Mouse (Mus musculus): ENCODE measurements at regions not wholly inside any gene's neighbourhood (a gene's known extent, or its start where the extent isn't known, plus 50 kb on each side); places are given as distances from the start of the nearest gene placed in this dataset.
A peak's percentile ranks its signal among the peaks of the same experiment; 100 is the strongest.

DNA sequence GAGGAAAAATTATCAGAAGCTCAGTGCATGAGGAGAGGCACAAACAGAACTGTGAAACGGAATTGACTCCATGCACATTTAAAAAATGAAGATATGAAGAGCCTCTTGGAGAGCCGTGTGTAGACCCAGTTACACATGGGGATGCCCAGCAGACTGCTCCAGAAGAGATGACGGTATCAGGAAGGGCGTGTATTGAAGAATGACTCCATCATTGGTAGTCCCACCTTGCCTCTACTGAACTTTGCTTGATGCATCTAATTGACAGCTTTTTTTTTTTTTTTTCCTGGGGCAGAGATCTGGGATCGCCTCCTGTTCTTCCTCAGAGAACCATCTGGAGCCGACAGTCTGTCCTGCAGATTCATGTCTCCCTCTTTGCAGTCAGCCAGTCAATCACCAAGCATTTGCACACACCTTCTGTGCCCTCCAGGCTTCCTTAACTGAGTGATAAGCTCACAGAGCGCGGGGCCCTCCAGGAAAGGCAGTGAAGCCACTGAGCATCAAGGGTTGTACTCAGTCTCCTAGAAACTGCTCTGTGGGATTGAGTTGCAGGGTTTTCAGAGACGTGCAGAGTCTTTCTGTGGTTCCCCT is 57.6 kb upstream of the D1Pas1 start:
- no peak overlapping the region for H3K9ac ChIP-seq (ENCODE audit: low read length)
- no peak overlapping the region for H3K4me2 ChIP-seq
- H3K27me3 ChIP-seq (ENCODE audit: control insufficient read depth, insufficient read depth, low read length) = no peaks in the 10 kb centered on the region
- no peak overlapping the region for H3K27ac ChIP-seq (ENCODE audit: low read depth, low read length)
- WGBS = 85% methylated on average over 9 of the region's 9 CpGs
- ATAC-seq (ENCODE audit: low FRiP score) (no peak), DNase-seq (ENCODE audit: low spot score, missing footprints) (no peak)
- no peak overlapping the region for H3K4me3 ChIP-seq (ENCODE audit: low read depth, low read length)
- no peaks in the 10 kb centered on the region for H3K4me1 ChIP-seq (ENCODE audit: control insufficient read depth, insufficient read depth, low read length)
- H3K9me3 ChIP-seq (ENCODE audit: control insufficient read depth, low read length) = no peaks in the 10 kb centered on the region
- no peaks in the 10 kb centered on the region for H3K36me3 ChIP-seq (ENCODE audit: control insufficient read depth, insufficient read depth, low read length)

DNA sequence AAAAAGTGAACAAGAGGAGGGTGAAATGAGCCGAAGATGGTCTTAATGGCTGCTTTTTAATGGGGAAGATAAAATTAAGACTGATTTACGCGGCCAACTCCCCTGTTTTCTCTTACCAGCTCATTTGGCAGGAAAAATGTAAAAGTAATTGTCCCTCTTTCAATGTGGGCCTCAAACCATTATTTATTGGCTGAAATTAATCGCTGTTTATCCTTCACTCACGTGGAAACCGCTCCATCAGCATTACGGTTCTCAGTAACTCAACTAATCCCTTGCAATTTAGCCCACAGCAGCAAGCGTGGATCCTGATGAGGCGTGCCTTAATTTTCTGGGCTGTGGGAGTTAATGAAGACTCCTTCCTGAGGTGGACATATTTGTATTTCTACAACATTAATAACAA is 58.1 kb upstream of the D1Pas1 start:
- H3K27ac ChIP-seq (ENCODE audit: low read depth, low read length) = no peak overlapping the region
- H3K4me3 ChIP-seq (ENCODE audit: low read depth, low read length) = no peak overlapping the region
- ATAC-seq (ENCODE audit: low FRiP score) (no peak), DNase-seq (ENCODE audit: low spot score, missing footprints) (no peak)
- 83% methylated on average over 9 of the region's 9 CpGs for WGBS
- no peaks in the 10 kb centered on the region for H3K4me1 ChIP-seq (ENCODE audit: control insufficient read depth, insufficient read depth, low read length)
- H3K27me3 ChIP-seq (ENCODE audit: control insufficient read depth, insufficient read depth, low read length) = no peaks in the 10 kb centered on the region
- no peaks in the 10 kb centered on the region for H3K9me3 ChIP-seq (ENCODE audit: control insufficient read depth, low read length)
- no peak overlapping the region for H3K4me2 ChIP-seq
- H3K9ac ChIP-seq (ENCODE audit: low read length) = no peak overlapping the region
- no peaks in the 10 kb centered on the region for H3K36me3 ChIP-seq (ENCODE audit: control insufficient read depth, insufficient read depth, low read length)

DNA sequence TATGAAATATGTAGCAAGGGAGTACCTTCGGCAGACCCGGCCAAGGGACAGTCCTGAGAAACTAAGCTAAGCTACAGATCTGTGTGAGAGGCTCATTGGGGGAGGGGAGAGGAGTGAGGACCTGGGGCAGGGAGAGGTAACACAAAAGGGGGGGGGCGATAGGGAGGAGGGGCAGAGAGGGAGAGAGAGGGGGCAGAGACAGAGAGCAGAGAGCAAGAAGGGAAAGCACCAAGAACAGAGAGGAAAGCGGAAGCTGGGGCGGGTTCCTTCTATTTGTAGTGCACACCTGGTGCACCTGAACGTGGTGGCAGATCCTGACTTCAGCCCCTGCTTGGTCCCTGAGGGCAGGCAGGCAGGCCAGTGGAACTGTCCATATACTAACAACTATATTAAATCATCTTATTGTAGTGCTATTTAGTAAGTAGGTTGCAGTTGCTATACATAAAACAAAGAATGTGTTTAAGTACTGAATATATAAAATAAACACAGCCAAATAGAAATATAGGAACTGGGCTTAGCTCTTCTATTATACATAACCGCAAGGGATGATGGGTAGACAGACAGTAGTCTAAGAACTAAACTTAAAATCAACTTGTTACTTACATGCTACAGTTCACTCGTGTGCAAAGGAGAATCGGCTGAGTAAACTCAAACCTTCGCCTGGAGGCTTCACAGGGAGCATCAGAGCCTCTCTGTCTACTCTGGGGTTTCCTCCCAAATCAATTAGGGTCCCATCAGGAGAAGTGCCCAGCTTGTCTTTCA is 59.6 kb upstream of the D1Pas1 start:
- Histone ChIP-seq H3K27me3 (ENCODE audit: control insufficient read depth, insufficient read depth, low read length) (no peaks in the 10 kb centered on the region), H3K36me3 (ENCODE audit: control insufficient read depth, insufficient read depth, low read length) (no peaks in the 10 kb centered on the region), H3K9ac (ENCODE audit: low read length) (no peak overlapping the region), H3K4me2 (no peak overlapping the region), H3K4me1 (ENCODE audit: control insufficient read depth, insufficient read depth, low read length) (no peaks in the 10 kb centered on the region), H3K4me3 (ENCODE audit: low read depth, low read length) (no peak overlapping the region), H3K27ac (ENCODE audit: low read depth, low read length) (no peak overlapping the region), H3K9me3 (ENCODE audit: control insufficient read depth, low read length) (no peaks in the 10 kb centered on the region)
- WGBS = 82% methylated on average over 9 of the region's 10 CpGs
- no peak for DNase-seq (ENCODE audit: low spot score, missing footprints)
- no peak for ATAC-seq (ENCODE audit: low FRiP score)

DNA sequence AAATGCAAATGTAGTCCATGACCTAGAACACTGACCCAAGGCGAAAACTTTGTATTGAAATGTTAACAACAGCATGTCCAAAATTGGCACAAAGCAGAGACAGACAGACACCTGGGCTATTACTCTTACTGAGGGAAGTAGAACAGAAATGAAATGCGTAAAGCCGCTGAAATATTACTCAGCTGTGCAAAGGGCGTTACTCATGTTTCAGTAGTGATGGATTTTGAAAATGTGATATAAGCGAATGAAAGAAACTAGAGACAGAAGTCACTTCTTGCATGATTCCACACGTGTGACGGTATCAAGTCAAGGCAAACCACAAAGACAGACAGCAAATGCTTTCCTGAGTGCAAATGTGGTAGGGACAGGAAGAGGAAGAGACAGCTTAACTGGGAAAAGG is 61.3 kb upstream of the D1Pas1 start:
- H3K27me3 ChIP-seq (ENCODE audit: control insufficient read depth, insufficient read depth, low read length) = no peaks in the 10 kb centered on the region
- no peak overlapping the region for H3K9ac ChIP-seq (ENCODE audit: low read length)
- DNase-seq (ENCODE audit: low spot score, missing footprints) (no peak), ATAC-seq (ENCODE audit: low FRiP score) (no peak)
- H3K4me2 ChIP-seq = no peak overlapping the region
- H3K9me3 ChIP-seq (ENCODE audit: control insufficient read depth, low read length) = no peaks in the 10 kb centered on the region
- H3K36me3 ChIP-seq (ENCODE audit: control insufficient read depth, insufficient read depth, low read length) = no peaks in the 10 kb centered on the region
- H3K27ac ChIP-seq (ENCODE audit: low read depth, low read length) = no peak overlapping the region
- WGBS = 94% methylated on average over 7 of the region's 7 CpGs
- H3K4me1 ChIP-seq (ENCODE audit: control insufficient read depth, insufficient read depth, low read length) = no peaks in the 10 kb centered on the region
- no peak overlapping the region for H3K4me3 ChIP-seq (ENCODE audit: low read depth, low read length)

DNA sequence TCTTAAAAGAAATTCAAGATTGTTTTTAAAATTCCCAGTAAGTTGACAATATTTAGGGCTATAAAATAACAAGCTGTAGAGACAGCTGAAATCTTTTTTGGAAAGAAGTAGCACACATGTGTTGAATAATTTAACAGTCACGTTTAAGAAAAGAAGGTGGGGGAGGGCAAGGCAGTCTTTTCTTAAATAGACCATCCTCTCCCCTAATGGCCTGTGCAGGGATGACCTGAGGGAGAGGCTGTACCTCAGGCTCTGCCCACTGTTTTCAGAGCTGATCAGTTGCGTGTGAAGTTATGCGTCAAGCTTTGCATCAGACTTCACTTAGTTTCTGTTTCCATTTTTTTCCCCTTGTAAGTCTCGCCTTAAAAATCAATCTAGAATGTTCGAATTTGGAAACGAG is 65.7 kb upstream of the D1Pas1 start:
- H3K27ac ChIP-seq (ENCODE audit: low read depth, low read length) = no peak overlapping the region
- no peaks in the 10 kb centered on the region for H3K27me3 ChIP-seq (ENCODE audit: control insufficient read depth, insufficient read depth, low read length)
- ATAC-seq (ENCODE audit: low FRiP score) (no peak), DNase-seq (ENCODE audit: low spot score, missing footprints) (no peak)
- H3K4me2 ChIP-seq = no peak overlapping the region
- H3K4me1 ChIP-seq (ENCODE audit: control insufficient read depth, insufficient read depth, low read length) = no peaks in the 10 kb centered on the region
- H3K9me3 ChIP-seq (ENCODE audit: control insufficient read depth, low read length) = no peaks in the 10 kb centered on the region
- no peak overlapping the region for H3K9ac ChIP-seq (ENCODE audit: low read length)
- no peaks in the 10 kb centered on the region for H3K36me3 ChIP-seq (ENCODE audit: control insufficient read depth, insufficient read depth, low read length)
- no peak overlapping the region for H3K4me3 ChIP-seq (ENCODE audit: low read depth, low read length)
- WGBS = 87% methylated on average over 6 of the region's 6 CpGs

DNA sequence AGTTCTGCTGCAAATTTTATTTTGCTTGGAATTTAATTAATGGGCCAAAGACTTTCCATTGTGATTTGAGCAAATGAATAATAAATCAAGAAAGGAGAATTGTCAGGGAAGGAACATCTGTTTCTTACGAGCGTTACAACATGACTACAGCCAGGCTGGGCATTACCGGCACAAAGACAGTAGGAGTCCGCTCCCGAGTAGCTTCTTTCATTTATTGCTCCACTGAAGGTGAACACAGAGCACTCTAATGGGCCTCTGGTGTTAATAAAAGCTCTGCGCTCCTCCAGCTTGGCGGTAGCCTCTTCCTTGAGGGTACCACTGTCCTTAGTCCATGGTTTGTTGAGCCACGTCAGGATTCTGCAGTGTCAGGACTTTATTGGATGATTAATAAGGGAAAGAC is 69.0 kb upstream of the D1Pas1 start:
- no peaks in the 10 kb centered on the region for H3K4me1 ChIP-seq (ENCODE audit: control insufficient read depth, insufficient read depth, low read length)
- H3K9ac ChIP-seq (ENCODE audit: low read length) = no peak overlapping the region
- no peaks in the 10 kb centered on the region for H3K36me3 ChIP-seq (ENCODE audit: control insufficient read depth, insufficient read depth, low read length)
- WGBS = 65% methylated on average over 8 of the region's 8 CpGs
- H3K4me2 ChIP-seq = no peak overlapping the region
- no peak for ATAC-seq (ENCODE audit: low FRiP score)
- H3K27ac ChIP-seq (ENCODE audit: low read depth, low read length) = no peak overlapping the region
- DNase-seq (ENCODE audit: low spot score, missing footprints) = no peak
- H3K9me3 ChIP-seq (ENCODE audit: control insufficient read depth, low read length) = no peaks in the 10 kb centered on the region
- H3K4me3 ChIP-seq (ENCODE audit: low read depth, low read length) = no peak overlapping the region
- no peaks in the 10 kb centered on the region for H3K27me3 ChIP-seq (ENCODE audit: control insufficient read depth, insufficient read depth, low read length)

DNA sequence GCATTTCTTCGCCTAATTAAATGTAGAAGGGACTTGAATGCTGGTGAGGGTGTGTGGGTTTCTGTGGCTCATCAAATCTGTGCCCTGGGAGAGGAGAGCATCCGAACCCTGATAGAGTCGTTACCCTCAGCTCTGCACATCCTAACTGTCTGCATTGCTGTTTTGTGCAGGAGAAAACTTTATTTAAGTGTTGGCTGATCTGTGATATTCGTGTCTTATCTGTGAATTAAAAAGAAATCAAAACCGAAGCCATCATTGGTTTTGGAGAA is 77.7 kb upstream of the D1Pas1 start:
- H3K9me3 ChIP-seq (ENCODE audit: control insufficient read depth, low read length) = no peaks in the 10 kb centered on the region; the same call in 1 of the 2 replicates
- no peak overlapping the region for H3K27ac ChIP-seq (ENCODE audit: low read depth, low read length)
- DNase-seq (ENCODE audit: low spot score, missing footprints) = no peak
- H3K27me3 ChIP-seq (ENCODE audit: control insufficient read depth, insufficient read depth, low read length) = no peaks in the 10 kb centered on the region
- H3K4me3 ChIP-seq (ENCODE audit: low read depth, low read length) = no peak overlapping the region
- 79% methylated on average over 5 of the region's 5 CpGs for WGBS
- no peak overlapping the region for H3K9ac ChIP-seq (ENCODE audit: low read length)
- no peaks in the 10 kb centered on the region for H3K36me3 ChIP-seq (ENCODE audit: control insufficient read depth, insufficient read depth, low read length)
- ATAC-seq (ENCODE audit: low FRiP score) = no peak
- H3K4me2 ChIP-seq = no peak overlapping the region
- H3K4me1 ChIP-seq (ENCODE audit: control insufficient read depth, insufficient read depth, low read length) = no peaks in the 10 kb centered on the region

DNA sequence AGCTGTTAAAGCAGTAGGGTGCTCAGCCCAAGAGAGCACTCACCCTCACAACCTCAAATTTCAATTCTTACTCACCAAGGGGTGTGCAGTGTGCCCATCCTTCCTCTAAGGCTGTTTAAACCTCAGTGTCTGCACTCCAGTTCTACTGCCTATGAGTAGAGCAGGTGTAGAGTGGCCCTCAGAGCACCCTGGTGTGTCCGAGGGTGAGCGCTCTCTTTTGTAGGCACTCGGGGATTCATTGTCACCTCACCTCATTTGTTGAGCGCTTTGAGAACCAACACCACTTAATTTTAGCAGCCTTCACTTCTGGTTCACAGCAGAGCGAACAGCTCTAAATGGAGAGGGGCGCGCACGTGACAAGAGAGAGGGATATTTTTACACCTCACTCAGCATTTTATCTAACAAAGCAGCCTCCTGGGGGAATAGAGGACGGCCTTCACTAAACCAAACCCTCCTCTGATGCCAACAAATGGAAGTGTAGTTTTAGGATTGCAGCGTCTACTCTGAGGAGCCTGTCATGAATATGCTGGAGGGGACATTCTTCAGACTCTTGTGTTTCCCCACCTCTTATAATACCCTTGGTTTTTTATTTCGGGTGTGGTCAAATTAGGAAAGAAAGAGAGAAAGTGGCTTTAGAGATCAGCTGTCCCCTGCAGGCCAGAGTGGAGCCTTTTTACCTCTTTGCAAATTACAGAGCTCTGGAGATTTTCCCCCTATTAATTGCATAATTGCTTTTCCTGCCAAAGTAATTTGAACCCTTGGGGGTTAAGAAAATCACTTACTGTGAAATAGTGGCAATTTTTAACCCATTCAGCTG is 78.2 kb upstream of the D1Pas1 start:
- DNase-seq (ENCODE audit: low spot score, missing footprints) (peak; percentile 65), ATAC-seq (ENCODE audit: low FRiP score) (no peak)
- Histone ChIP-seq H3K4me1 (ENCODE audit: control insufficient read depth, insufficient read depth, low read length) (no peaks in the 10 kb centered on the region), H3K36me3 (ENCODE audit: control insufficient read depth, insufficient read depth, low read length) (no peaks in the 10 kb centered on the region), H3K9ac (ENCODE audit: low read length) (no peak overlapping the region), H3K27ac (ENCODE audit: low read depth, low read length) (no peak overlapping the region), H3K27me3 (ENCODE audit: control insufficient read depth, insufficient read depth, low read length) (no peaks in the 10 kb centered on the region), H3K4me2 (no peak overlapping the region), H3K9me3 (ENCODE audit: control insufficient read depth, low read length) (no peaks in the 10 kb centered on the region; the same call in 1 of the 2 replicates), H3K4me3 (ENCODE audit: low read depth, low read length) (no peak overlapping the region)
- 62% methylated on average over 11 of the region's 11 CpGs for WGBS

DNA sequence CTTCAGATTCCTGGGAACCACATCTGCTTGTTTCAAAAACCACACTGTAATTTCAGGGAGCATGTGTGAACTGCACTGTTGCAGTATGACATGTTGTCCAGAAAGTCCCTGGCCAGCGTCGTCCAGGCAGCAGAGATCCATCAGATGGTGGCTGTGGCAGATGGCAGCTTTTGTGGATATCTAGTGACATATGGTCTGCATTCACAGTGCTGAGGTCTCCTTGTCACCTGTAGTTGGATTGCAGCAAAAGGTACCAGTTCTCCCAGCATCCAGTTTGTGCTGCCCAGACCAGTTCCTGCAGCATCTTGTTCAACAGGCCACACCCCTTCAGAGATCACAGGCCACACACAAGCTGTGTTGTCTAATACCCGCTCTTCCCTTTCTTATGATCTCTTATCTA is 80.1 kb upstream of the D1Pas1 start:
- Histone ChIP-seq H3K36me3 (ENCODE audit: control insufficient read depth, insufficient read depth, low read length) (no peaks in the 10 kb centered on the region), H3K4me2 (no peak overlapping the region), H3K9me3 (ENCODE audit: control insufficient read depth, low read length) (no peaks in the 10 kb centered on the region; the same call in 1 of the 2 replicates), H3K27me3 (ENCODE audit: control insufficient read depth, insufficient read depth, low read length) (no peaks in the 10 kb centered on the region), H3K4me1 (ENCODE audit: control insufficient read depth, insufficient read depth, low read length) (no peaks in the 10 kb centered on the region), H3K9ac (ENCODE audit: low read length) (no peak overlapping the region), H3K27ac (ENCODE audit: low read depth, low read length) (no peak overlapping the region), H3K4me3 (ENCODE audit: low read depth, low read length) (no peak overlapping the region)
- DNase-seq (ENCODE audit: low spot score, missing footprints) (no peak), ATAC-seq (ENCODE audit: low FRiP score) (no peak)
- 81% methylated on average over 3 of the region's 3 CpGs for whole genome bisulfite sequencing

Measured in midbrain, embryonic 11.5 days (tissue).